Mouse (Mus musculus) intestine, embryonic 15.5 days (tissue): Measurements from ENCODE around the gene Mrps27. TPM values are rescaled to one million over a fixed set of nuclear protein-coding genes. Genes with fewer than 3 reads are reported as not detected.
A peak's percentile ranks its signal among the peaks of the same experiment; 100 is the strongest.

Experiments
- ATAC-seq: fragments of 200-750 bp; cut with Nextera tagmentation; 2 replicates; pipeline ENCODE4 v1.8.0; 2017; ENCODE audit warnings: moderate TSS enrichment, moderate library complexity
- H3K27ac ChIP-seq: fragments of 300-500 bp; sonication (generic); 2 replicates; pipeline ENCODE4 v1.5.1; 2015; ENCODE audit warnings: mild to moderate bottlenecking, inconsistent platforms
- H3K27me3 ChIP-seq: fragments of 300-500 bp; sonication (generic); replicated peaks from 2 replicates; pipeline ENCODE4 v1.6.1; 2015; ENCODE audit warnings: inconsistent platforms
- H3K36me3 ChIP-seq: fragments of 300-500 bp; sonication (generic); 2 replicates; pipeline ENCODE4 v1.6.1; 2015; ENCODE audit warnings: inconsistent platforms
- H3K4me1 ChIP-seq: fragments of 300-500 bp; sonication (generic); replicated peaks from 2 replicates; pipeline ENCODE4 v1.6.1; 2015; ENCODE audit warnings: inconsistent platforms
- H3K4me2 ChIP-seq: fragments of 300-500 bp; sonication (generic); replicated peaks from 2 replicates; pipeline ENCODE4 v1.6.1; 2015; ENCODE audit warnings: mild to moderate bottlenecking, inconsistent platforms
- H3K4me3 ChIP-seq: fragments of 300-500 bp; sonication (generic); replicated peaks from 2 replicates; pipeline ENCODE4 v1.5.1; 2015; ENCODE audit warnings: inconsistent platforms
- H3K9ac ChIP-seq: fragments of 300-500 bp; sonication (generic); 2 replicates; pipeline ENCODE4 v1.6.1; 2015; ENCODE audit warnings: inconsistent platforms
- H3K9me3 ChIP-seq: fragments of 300-500 bp; sonication (generic); 2 replicates; pipeline ENCODE4 v1.6.1; 2016; ENCODE audit warnings: inconsistent platforms
- WGBS: fragments of 180-500 bp; shearing (Covaris S2); methylation state at CpG from one replicate; pipeline ENCODE4 v1.1.7; 2015; 5-methylcytosine and 5-hydroxymethylcytosine counted together
- polyA plus RNA-seq: library from polyadenylated mRNA; unstranded; fragments of >200 nt; fragmentation: Nextera tagmentation; extraction: Ambion mirVana; gene quantifications from 2 replicates; pipeline ENCODE4 v1.2.1, GENCODE M21; 2015

Gene Mrps27
- 71.4 and 72.2 TPM in 2 replicates for polyA plus RNA-seq

GRCm38 (mm10) chr13:99344599-99345575, at the start of gene Mrps27, which contains the start of gene Ptcd2:
Gene Mrps27, plus strand, starts transcription at chr13:99344786.
Gene Ptcd2, minus strand, starts transcription at chr13:99344705.
- 2% methylated on average over 39 of the region's 39 CpGs for WGBS
- Histone ChIP-seq H3K27ac (peak within 1 kb of the TSS; percentile 88), H3K4me2 (peak within 1 kb of the TSS; percentile 67), H3K4me1 (0 out of 2 replicates have a peak, but pooled peaks cover 4% of the 10 kb centered on the region), H3K36me3 (peaks cover 18% of the 10 kb centered on the region), H3K9ac (peak within 1 kb of the TSS; percentile 90), H3K4me3 (peak within 1 kb of the TSS; percentile 87), H3K9me3 (no peaks in the 10 kb centered on the region), H3K27me3 (no peaks in the 10 kb centered on the region)
- peak; percentile 99 for ATAC-seq

- H3K4me2 ChIP-seq: no peak overlapping the region
- ATAC-seq: no peak
- no peaks in the 10 kb centered on the region for H3K9me3 ChIP-seq
- H3K36me3 ChIP-seq: no peaks in the 10 kb centered on the region
- no peak overlapping the region for H3K27ac ChIP-seq
- H3K4me3 ChIP-seq: no peak overlapping the region
- no peaks in the 10 kb centered on the region for H3K27me3 ChIP-seq
- no peak overlapping the region for H3K9ac ChIP-seq
- WGBS: 83% methylated on average over 5 of the region's 5 CpGs
- peaks cover 5% of the 10 kb centered on the region; the same call in 1 of the 2 replicates for H3K4me1 ChIP-seq
Measured at GRCm38 (mm10) chr13:99299921-99300320, 44.7 kb upstream of the Mrps27 start.

GRCm38 (mm10) chr13:99303846-99304245, 40.7 kb upstream of the Mrps27 start:
- Histone ChIP-seq H3K4me2 (no peak overlapping the region), H3K4me3 (no peak overlapping the region), H3K9me3 (no peaks in the 10 kb centered on the region), H3K4me1 (peaks cover 5% of the 10 kb centered on the region; the same call in 1 of the 2 replicates), H3K27me3 (no peaks in the 10 kb centered on the region), H3K9ac (no peak overlapping the region), H3K27ac (no peak overlapping the region), H3K36me3 (no peaks in the 10 kb centered on the region)
- WGBS: 47% methylated on average over 5 of the region's 5 CpGs
- ATAC-seq: 0 out of 2 replicates have a peak, but pooled peaks have one; percentile 19

- H3K36me3 ChIP-seq: no peaks in the 10 kb centered on the region
- peaks cover 5% of the 10 kb centered on the region; the same call in 1 of the 2 replicates for H3K4me1 ChIP-seq
- 0 out of 2 replicates have a peak, but pooled peaks have one; percentile 11 for ATAC-seq
- no peak overlapping the region for H3K9ac ChIP-seq
- no peaks in the 10 kb centered on the region for H3K27me3 ChIP-seq
- H3K4me3 ChIP-seq: no peak overlapping the region
- no peaks in the 10 kb centered on the region for H3K9me3 ChIP-seq
- WGBS: 74% methylated on average over 11 of the region's 11 CpGs
- H3K4me2 ChIP-seq: no peak overlapping the region
- no peak overlapping the region for H3K27ac ChIP-seq
Measured at GRCm38 (mm10) chr13:99304365-99304764, 40.2 kb upstream of the Mrps27 start.

GRCm38 (mm10) chr13:99305186-99305585, 39.4 kb upstream of the Mrps27 start:
- 72% methylated on average over 1 of the region's 1 CpGs for WGBS
- H3K4me1 ChIP-seq: peaks cover 5% of the 10 kb centered on the region; the same call in 1 of the 2 replicates
- no peaks in the 10 kb centered on the region for H3K9me3 ChIP-seq
- no peak overlapping the region for H3K4me2 ChIP-seq
- H3K4me3 ChIP-seq: no peak overlapping the region
- H3K27me3 ChIP-seq: no peaks in the 10 kb centered on the region
- H3K36me3 ChIP-seq: no peaks in the 10 kb centered on the region
- no peak overlapping the region for H3K27ac ChIP-seq
- no peak for ATAC-seq
- H3K9ac ChIP-seq: no peak overlapping the region

GRCm38 (mm10) chr13:99306164-99306563, 38.4 kb upstream of the Mrps27 start:
- no peak overlapping the region for H3K4me3 ChIP-seq
- no peak for ATAC-seq
- H3K36me3 ChIP-seq: no peaks in the 10 kb centered on the region
- H3K27ac ChIP-seq: no peak overlapping the region
- H3K4me2 ChIP-seq: no peak overlapping the region
- no peak overlapping the region for H3K9ac ChIP-seq
- H3K9me3 ChIP-seq: no peaks in the 10 kb centered on the region
- peaks cover 5% of the 10 kb centered on the region; the same call in 1 of the 2 replicates for H3K4me1 ChIP-seq
- 83% methylated on average over 8 of the region's 8 CpGs for WGBS
- H3K27me3 ChIP-seq: no peaks in the 10 kb centered on the region

GRCm38 (mm10) chr13:99307930-99308359, 36.6 kb upstream of the Mrps27 start:
- Histone ChIP-seq H3K27me3 (no peaks in the 10 kb centered on the region), H3K4me2 (no peak overlapping the region), H3K27ac (no peak overlapping the region), H3K4me3 (no peak overlapping the region), H3K9me3 (no peaks in the 10 kb centered on the region), H3K36me3 (no peaks in the 10 kb centered on the region), H3K4me1 (peaks cover 5% of the 10 kb centered on the region; the same call in 1 of the 2 replicates), H3K9ac (no peak overlapping the region)
- 47% methylated on average over 5 of the region's 5 CpGs for WGBS
- peak; percentile 74 for ATAC-seq

- no peaks in the 10 kb centered on the region for H3K9me3 ChIP-seq
- no peaks in the 10 kb centered on the region for H3K36me3 ChIP-seq
- no peak overlapping the region for H3K27ac ChIP-seq
- H3K4me3 ChIP-seq: no peak overlapping the region
- H3K4me1 ChIP-seq: peaks cover 5% of the 10 kb centered on the region; the same call in 1 of the 2 replicates
- 81% methylated on average over 8 of the region's 8 CpGs for WGBS
- H3K4me2 ChIP-seq: no peak overlapping the region
- H3K9ac ChIP-seq: no peak overlapping the region
- ATAC-seq: no peak
- H3K27me3 ChIP-seq: no peaks in the 10 kb centered on the region
Measured at GRCm38 (mm10) chr13:99308393-99308792, 36.2 kb upstream of the Mrps27 start.

- 86% methylated on average over 5 of the region's 5 CpGs for WGBS
- no peak for ATAC-seq
- no peak overlapping the region for H3K4me3 ChIP-seq
Measured at GRCm38 (mm10) chr13:99314098-99314497, 30.5 kb upstream of the Mrps27 start.

GRCm38 (mm10) chr13:99314657-99315181, 29.9 kb upstream of the Mrps27 start:
- no peaks in the 10 kb centered on the region for H3K9me3 ChIP-seq
- no peak overlapping the region for H3K4me3 ChIP-seq
- H3K4me1 ChIP-seq: no peaks in the 10 kb centered on the region
- no peak overlapping the region for H3K4me2 ChIP-seq
- H3K36me3 ChIP-seq: no peaks in the 10 kb centered on the region
- H3K9ac ChIP-seq: no peak overlapping the region
- WGBS: 81% methylated on average over 15 of the region's 15 CpGs
- H3K27ac ChIP-seq: no peak overlapping the region
- no peak for ATAC-seq
- H3K27me3 ChIP-seq: no peaks in the 10 kb centered on the region

More at GRCm38 (mm10) chr13:99314098-99314497, 30.5 kb upstream of the Mrps27 start:
- no peak overlapping the region for H3K9ac ChIP-seq
- H3K27ac ChIP-seq: no peak overlapping the region
- no peaks in the 10 kb centered on the region for H3K9me3 ChIP-seq
- H3K4me1 ChIP-seq: no peaks in the 10 kb centered on the region
- H3K4me2 ChIP-seq: no peak overlapping the region
- H3K27me3 ChIP-seq: no peaks in the 10 kb centered on the region
- no peaks in the 10 kb centered on the region for H3K36me3 ChIP-seq

GRCm38 (mm10) chr13:99316366-99316765, 28.2 kb upstream of the Mrps27 start:
- WGBS: 88% methylated on average over 6 of the region's 6 CpGs
- no peaks in the 10 kb centered on the region for H3K4me1 ChIP-seq
- no peak overlapping the region for H3K27ac ChIP-seq
- H3K4me3 ChIP-seq: no peak overlapping the region
- H3K4me2 ChIP-seq: no peak overlapping the region
- no peak overlapping the region for H3K9ac ChIP-seq
- peaks cover 11% of the 10 kb centered on the region; the same call in 1 of the 2 replicates for H3K36me3 ChIP-seq
- no peaks in the 10 kb centered on the region for H3K27me3 ChIP-seq
- H3K9me3 ChIP-seq: no peaks in the 10 kb centered on the region
- no peak for ATAC-seq

- Histone ChIP-seq H3K27ac (no peak overlapping the region), H3K36me3 (peaks cover 11% of the 10 kb centered on the region; the same call in 1 of the 2 replicates), H3K4me2 (no peak overlapping the region), H3K4me3 (no peak overlapping the region), H3K27me3 (no peaks in the 10 kb centered on the region), H3K4me1 (no peaks in the 10 kb centered on the region), H3K9me3 (no peaks in the 10 kb centered on the region), H3K9ac (no peak overlapping the region)
- WGBS: 54% methylated on average over 4 of the region's 4 CpGs
- no peak for ATAC-seq
Measured at GRCm38 (mm10) chr13:99317058-99317457, 27.5 kb upstream of the Mrps27 start.
